Mouse (Mus musculus): ENCODE results near the gene Neil3.

DNA sequence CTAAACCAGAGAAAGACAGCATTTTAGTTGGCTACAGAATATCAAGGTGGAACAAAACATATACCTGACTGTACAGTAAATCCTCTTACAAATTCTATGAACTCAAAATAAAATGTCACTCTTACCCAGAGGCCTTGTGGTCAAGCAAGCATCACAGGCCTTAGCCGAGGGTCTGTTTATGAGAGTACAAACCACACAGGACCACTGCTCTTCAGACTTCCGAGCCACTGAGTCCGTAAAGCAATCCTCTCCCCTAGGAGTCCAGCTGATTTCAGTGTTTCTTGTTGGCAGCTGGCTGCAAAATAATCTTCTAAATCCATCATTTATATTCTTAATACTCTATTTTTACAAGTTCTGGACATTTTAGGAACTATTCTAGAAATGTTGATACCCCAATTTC lies 38.0 kb downstream of the Neil3 start:
- TF ChIP-seq ZKSCAN1 (IDR thresholded peaks at IDR 0.05; ENCODE audit: borderline replicate concordance, low read depth, low read length) (no peak), EP300 (IDR thresholded peaks at IDR 0.05; ENCODE audit: low read length) (no peak), CTCF (conservative IDR thresholded peaks at IDR 0.05 in 1 of 2, IDR thresholded peaks at IDR 0.05 in 1 of 2; ENCODE audit: low read depth in 2 of 2, low read length in 2 of 2) (no peak), E2F4 (IDR thresholded peaks at IDR 0.05; ENCODE audit: insufficient replicate concordance, low read depth, low read length) (no peak), SMC3 (IDR thresholded peaks at IDR 0.05; ENCODE audit: low read depth, low read length) (no peak), BHLHE40 (IDR thresholded peaks at IDR 0.05; ENCODE audit: low read depth, low read length) (no peak), POLR2A (IDR thresholded peaks at IDR 0.05; ENCODE audit: low read depth, low read length) (no peak), MEF2A (IDR thresholded peaks at IDR 0.05; ENCODE audit: borderline replicate concordance, low read depth, low read length) (no peak), CHD1 (IDR thresholded peaks at IDR 0.05; ENCODE audit: low read depth, low read length) (no peak)

Measured in CH12.LX (cell line).